ENCODE assay signal across 21 mouse cellular contexts in the genomic region with DNA sequence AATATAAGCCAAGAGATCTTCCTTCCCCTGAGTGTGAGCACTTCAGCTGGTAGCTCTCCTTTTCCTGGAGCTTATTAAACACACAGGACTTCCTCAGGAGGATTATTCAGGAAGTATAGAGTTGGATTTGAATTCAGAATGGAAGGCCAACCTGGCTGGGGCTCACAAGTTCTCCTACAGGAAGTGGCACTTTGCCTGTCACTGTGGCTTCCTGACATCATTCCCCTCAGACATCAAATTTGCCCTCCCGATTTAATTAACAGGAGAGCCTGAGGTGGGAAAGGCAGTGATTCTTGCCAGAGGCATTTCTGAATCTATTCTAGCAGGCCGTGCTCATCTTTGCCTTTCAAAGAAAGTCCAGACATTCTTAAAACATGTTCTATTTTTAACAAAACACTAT.
DNase-seq lines count a peak whose midpoint lies in the region; TF ChIP-seq lines count a peak whose summit lies in the region.
"Had no signal": no experiment of that assay in that cellular context is flagged by ENCODE, and none has a peak within 500 bp of the region (broad histone marks: within the 10 kb centered on the region; RNA-seq: fewer than 3 reads in every experiment).

No protein-coding gene starts in this region.

- DNase-seq in cerebellum, adult 2 months = peak; percentile 35 to 64
- DNase-seq in cerebellum, adult 9-10 months = no peak
- DNase-seq in brain, adult 2 months (ENCODE audit: low read depth, low spot score) = peak; percentile 67
- DNase-seq in brain, embryonic 14.5 days (ENCODE audit: low read depth) = peak; percentile 15
- peak; percentile 40 to 50 for DNase-seq in cerebellum, postnatal 25 days
- DNase-seq in embryo, embryonic 10 days (ENCODE audit: low spot score) = no peak
- DNase-seq: adrenal gland, adult 2 months; adrenal gland, postnatal 14 days; forebrain, postnatal 0 days; gastrocnemius, adult 2 months; gastrocnemius, postnatal 14 days; heart, adult 18-20 months; heart, postnatal 10 days; heart, postnatal 36 days; kidney, adult 18-20 months; kidney, adult 9 months had no signal

- no peaks in the 10 kb centered on the region for H3K27me3 ChIP-seq in cerebellum, adult 2 months (ENCODE audit: control insufficient read depth, insufficient read depth, low read length)
- H3K27me3 ChIP-seq: heart, embryonic 12.5 days; heart, embryonic 15.5 days had no signal

- peaks cover 2% of the 10 kb centered on the region; the same call in 1 of the 2 replicates for H3K4me1 ChIP-seq in cerebellum, adult 2 months (ENCODE audit: control insufficient read depth, insufficient read depth, low read length)
- H3K4me1 ChIP-seq: forebrain, embryonic 10.5 days; heart, embryonic 12.5 days; heart, embryonic 15.5 days had no signal

- H3K4me3 ChIP-seq in cerebellum, adult 2 months (replicated peaks; ENCODE audit: insufficient read depth, low read depth, low read length) = no peak overlapping the region
- H3K4me3 ChIP-seq: forebrain, embryonic 10.5 days; gastrocnemius, adult 2 months; heart, embryonic 12.5 days; heart, embryonic 15.5 days had no signal

- TF ChIP-seq CTCF in cerebellum, adult 2 months (IDR thresholded peaks at IDR 0.05; ENCODE audit: borderline replicate concordance, insufficient read depth, low read depth, low read length) = no peak
- TF ChIP-seq CTCF in brain, embryonic 14.5 days (IDR thresholded peaks at IDR 0.05; ENCODE audit: borderline replicate concordance, extremely low read depth, insufficient read depth, insufficient read length) = no peak

- no peak for TF ChIP-seq POLR2A in cerebellum, adult 2 months (IDR thresholded peaks at IDR 0.05; ENCODE audit: borderline replicate concordance, insufficient read depth, low read length)
- no peak for TF ChIP-seq POLR2A in brain, embryonic 14.5 days (IDR thresholded peaks at IDR 0.05; ENCODE audit: borderline replicate concordance, extremely low read depth, insufficient read depth, insufficient read length, poor library complexity, severe bottlenecking)

- WGBS in cerebellum, adult 2 months = 20% methylated on average over 2 of the region's 2 CpGs

- no peak overlapping the region for H3K27ac ChIP-seq in cerebellum, adult 2 months (ENCODE audit: insufficient read depth, low read length)
- H3K27ac ChIP-seq: forebrain, embryonic 10.5 days; gastrocnemius, adult 2 months; heart, embryonic 15.5 days; hindbrain, embryonic 14.5 days; hindbrain, postnatal 0 days had no signal

Comparison
In these comparisons a context has a peak if more than half of its experiments do, and no peak if none do; other contexts are left out.
1. DNase-seq: peak in cerebellum, adult 2 months (2 of 2), brain, adult 2 months (single experiment), brain, embryonic 14.5 days (single experiment) and cerebellum, postnatal 25 days (2 of 2); none in cerebellum, adult 9-10 months (single experiment) and embryo, embryonic 10 days (single experiment).